Mouse (Mus musculus) embryonic stem cell, embryonic (primary cell): ENCODE measurements around the gene Atp2c2.

ENCODE experiments used
- CTCF ChIA-PET, 4 experiments: fragments of 300-600 bp in 2 of 4; fragments of 350-600 bp in 2 of 4; sonication (Branson Sonifier 250); formaldehyde crosslinking; loops; one replicate each; lab custom pipeline; 2022; ENCODE audit warnings: inconsistent platforms in 2 of 4; lab: Charles Lee
- POLR2A ChIA-PET, 4 experiments: fragments of 300-600 bp in 2 of 4; fragments of 350-600 bp in 2 of 4; sonication (Branson Sonifier 250); formaldehyde crosslinking; loops; one replicate each; lab custom pipeline; 2022; ENCODE audit warnings: antibody characterized with exemption in 4 of 4, inconsistent platforms in 1 of 4; lab: Charles Lee

Atp2c2 gene

GRCm38 (mm10) chr8:119755238-119756146, 55.7 kb downstream of the Atp2c2 start:
- ChIA-PET POLR2A (interaction anchor here in 2 of 4 experiments (0.5 to 1.5 kb wide), 10 partner anchors 10 to 203 kb away, joined by 3 to 5 read pairs (median 3); no protein-coding TSS in a partner anchor), CTCF (interaction anchor here (0.6 to 2.0 kb wide), 13 partner anchors 12 to 844 kb away, joined by 3 to 15 read pairs (median 4); partner anchors contain the start of gene Tldc1 (in 1 of the 4))

- POLR2A ChIA-PET: interaction anchor here in 2 of 4 experiments (0.5 to 1.5 kb wide), 7 partner anchors 13 to 100 kb away, joined by 3 to 5 read pairs (median 3); no protein-coding TSS in a partner anchor
Measured at GRCm38 (mm10) chr8:119756147-119756461, 56.3 kb downstream of the Atp2c2 start.

DNA sequence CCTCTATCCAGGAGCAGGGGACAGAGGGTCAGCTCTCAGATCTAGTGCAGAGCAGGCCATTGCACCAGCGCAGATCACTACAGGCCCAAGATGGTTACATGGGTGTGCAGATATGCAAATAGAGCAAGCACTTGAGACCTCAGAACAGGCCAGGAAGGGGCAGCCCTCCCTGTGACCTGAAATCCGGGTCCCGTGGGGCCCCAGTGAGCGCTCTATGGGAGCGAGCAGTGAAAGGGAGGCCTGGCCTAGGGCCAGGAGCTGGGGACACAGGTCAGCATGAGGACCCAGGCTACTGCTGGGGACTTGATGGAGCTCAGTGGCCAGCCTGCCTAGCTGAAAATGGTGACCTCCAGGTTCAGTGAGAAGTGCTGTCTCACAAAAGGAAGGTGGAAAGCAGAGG, 56.7 kb downstream of the Atp2c2 start:
- CTCF ChIA-PET: interaction anchor here (0.5 to 2.0 kb wide), 10 partner anchors 13 to 843 kb away, joined by 3 to 15 read pairs (median 4); partner anchors contain the start of gene Tldc1 (in 1 of the 4)
- POLR2A ChIA-PET: interaction anchor here in 2 of 4 experiments (1.1 to 1.3 kb wide), 4 partner anchors 13 to 82 kb away, joined by 3 to 4 read pairs (median 3); no protein-coding TSS in a partner anchor

More at GRCm38 (mm10) chr8:119756147-119756461, 56.3 kb downstream of the Atp2c2 start:
- CTCF ChIA-PET: interaction anchor here in 3 of 4 experiments (0.6 to 2.0 kb wide), 11 partner anchors 12 to 843 kb away, joined by 3 to 15 read pairs (median 4); no protein-coding TSS in a partner anchor

GRCm38 (mm10) chr8:119761692-119762091, 61.9 kb downstream of the Atp2c2 start:
- CTCF ChIA-PET: interaction anchor here in 3 of 4 experiments (0.6 to 1.7 kb wide), 5 partner anchors 18 to 557 kb away, joined by 3 to 6 read pairs (median 3); no protein-coding TSS in a partner anchor
- POLR2A ChIA-PET: interaction anchor here in 2 of 4 experiments (1.0 to 1.4 kb wide), 2 partner anchors 16 to 22 kb away, joined by 3 to 5 read pairs; partner anchors contain the start of gene Tldc1 (in 1 of the 2)

- ChIA-PET CTCF (interaction anchor here in 2 of 4 experiments (0.6 to 1.7 kb wide), 4 partner anchors 19 to 84 kb away, joined by 3 to 4 read pairs (median 3); no protein-coding TSS in a partner anchor), POLR2A (interaction anchor here in 1 of 4 experiments (1.0 kb wide), 1 partner anchor 23 kb away, joined by 3 read pairs; no protein-coding TSS in a partner anchor)
Measured at GRCm38 (mm10) chr8:119762226-119763220, 62.7 kb downstream of the Atp2c2 start.

DNA sequence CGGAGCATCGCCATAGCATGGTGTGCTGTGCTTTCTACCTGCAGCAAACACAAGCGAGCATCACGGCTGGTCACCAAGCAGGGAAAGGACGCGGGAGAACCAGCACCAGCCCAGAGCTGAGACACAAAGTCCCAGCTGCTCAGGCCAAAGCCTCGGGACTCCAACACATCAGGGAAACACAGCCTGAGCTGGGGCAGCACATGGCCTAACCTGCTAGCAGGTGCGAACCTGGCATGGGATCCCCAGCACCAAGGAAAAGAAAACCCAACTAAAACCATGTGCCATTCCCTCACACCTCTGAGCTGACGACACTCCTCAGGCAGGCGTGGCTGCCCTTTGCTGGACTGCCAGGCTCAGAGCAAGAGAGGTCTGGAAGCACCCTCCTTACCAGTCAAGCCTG, 65.5 kb downstream of the Atp2c2 start:
- ChIA-PET CTCF (interaction anchor here in 2 of 4 experiments (1.0 to 3.1 kb wide), 6 partner anchors 12 to 38 kb away, joined by 3 to 14 read pairs (median 4); partner anchors contain the start of gene Tldc1 (in 2 of the 2)), POLR2A (interaction anchor here in 3 of 4 experiments (0.6 to 1.0 kb wide), 3 partner anchors 8 to 43 kb away, joined by 3 to 4 read pairs (median 4); no protein-coding TSS in a partner anchor)

GRCm38 (mm10) chr8:119765761-119766444, 66.1 kb downstream of the Atp2c2 start:
- CTCF ChIA-PET: interaction anchor here in 2 of 4 experiments (1.0 to 3.1 kb wide), 6 partner anchors 11 to 37 kb away, joined by 3 to 14 read pairs (median 4); partner anchors contain the start of gene Tldc1 (in 2 of the 2)

DNA sequence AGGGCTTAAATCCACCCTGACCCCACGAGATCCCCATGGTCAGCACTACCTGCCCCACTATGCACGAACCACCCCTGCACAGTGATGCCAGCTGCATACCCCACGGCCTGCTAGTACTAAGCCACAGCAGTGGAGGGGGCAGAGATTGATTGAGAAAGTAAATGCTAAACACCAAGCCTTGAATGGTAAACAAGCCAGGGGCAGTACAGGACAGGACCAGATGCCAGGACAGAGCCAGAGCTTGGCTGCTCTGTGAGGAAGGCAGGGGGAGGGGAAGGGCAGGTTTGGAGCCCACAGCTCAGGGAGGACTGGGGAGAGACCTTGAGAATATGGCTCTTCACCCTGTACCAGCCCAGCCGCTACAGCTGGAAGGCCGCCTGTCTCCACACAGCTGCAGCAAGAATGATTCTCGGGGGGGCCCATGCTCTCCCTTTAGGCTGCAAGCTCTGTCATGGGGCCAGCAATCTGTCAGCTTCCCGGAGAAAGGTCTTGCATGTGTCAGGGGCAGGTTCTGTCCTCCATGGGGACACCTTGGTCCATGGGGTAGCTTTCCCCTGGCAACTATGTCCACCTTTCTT, 76.9 kb downstream of the Atp2c2 start:
- POLR2A ChIA-PET: interaction anchor here in 3 of 4 experiments (0.6 to 2.1 kb wide), 11 partner anchors 16 to 491 kb away, joined by 3 to 9 read pairs (median 3); partner anchors contain the start of gene Mbtps1 (in 1 of the 3)

More at GRCm38 (mm10) chr8:119765761-119766444, 66.1 kb downstream of the Atp2c2 start:
- POLR2A ChIA-PET: interaction anchor here in 2 of 4 experiments (0.6 to 1.0 kb wide), 3 partner anchors 10 to 201 kb away, joined by 3 to 4 read pairs (median 3); no protein-coding TSS in a partner anchor

GRCm38 (mm10) chr8:119777765-119778164, 78.0 kb downstream of the Atp2c2 start:
- ChIA-PET POLR2A (interaction anchor here in 3 of 4 experiments (0.8 to 2.4 kb wide), 39 partner anchors 9 to 439 kb away, joined by 3 to 15 read pairs (median 4); partner anchors contain the start of genes Gm20388 (in 2 of the 3), Mbtps1 (in 2 of the 3), Usp10 (in 2 of the 3) and 6430548M08Rik (in 1 of the 3)), CTCF (interaction anchor here (0.5 to 8.3 kb wide), 66 partner anchors 9 to 542 kb away, joined by 3 to 126 read pairs (median 5); partner anchors contain the start of genes 6430548M08Rik (in 1 of the 4), Atp2c2 (in 1 of the 4), Hsbp1 (in 1 of the 4) and Klhl36 (in 1 of the 4))

More for the DNA sequence above, 76.9 kb downstream of the Atp2c2 start:
- CTCF ChIA-PET: interaction anchor here (1.3 to 8.3 kb wide), 15 partner anchors 11 to 364 kb away, joined by 3 to 126 read pairs (median 9); no protein-coding TSS in a partner anchor

- ChIA-PET POLR2A (interaction anchor here in 3 of 4 experiments (0.6 to 2.4 kb wide), 42 partner anchors 10 to 755 kb away, joined by 3 to 15 read pairs (median 4); partner anchors contain the start of genes Cotl1 (in 2 of the 3), Gm20388 (in 2 of the 3), Mbtps1 (in 2 of the 3) and Usp10 (in 2 of the 3)), CTCF (interaction anchor here (0.5 to 8.3 kb wide), 71 partner anchors 10 to 542 kb away, joined by 3 to 126 read pairs (median 5); partner anchors contain the start of genes 6430548M08Rik (in 1 of the 4), Atp2c2 (in 1 of the 4), Hsbp1 (in 1 of the 4) and Klhl36 (in 1 of the 4))
Measured at GRCm38 (mm10) chr8:119778263-119778662, 78.5 kb downstream of the Atp2c2 start, which contains the start of gene Tldc1. Gene Tldc1 (minus strand): TSS chr8:119778416.

- ChIA-PET POLR2A (interaction anchor here (0.7 to 2.4 kb wide), 17 partner anchors 12 to 366 kb away, joined by 3 to 15 read pairs (median 4); partner anchors contain the start of gene Cotl1 (in 2 of the 4)), CTCF (interaction anchor here (0.6 to 8.3 kb wide), 105 partner anchors 8 to 502 kb away, joined by 3 to 126 read pairs (median 4); partner anchors contain the start of genes Klhl36 (in 3 of the 4), 6430548M08Rik (in 1 of the 4), Atp2c2 (in 1 of the 4) and Cotl1 (in 1 of the 4))
Measured at GRCm38 (mm10) chr8:119779013-119779737, 79.4 kb downstream of the Atp2c2 start.

DNA sequence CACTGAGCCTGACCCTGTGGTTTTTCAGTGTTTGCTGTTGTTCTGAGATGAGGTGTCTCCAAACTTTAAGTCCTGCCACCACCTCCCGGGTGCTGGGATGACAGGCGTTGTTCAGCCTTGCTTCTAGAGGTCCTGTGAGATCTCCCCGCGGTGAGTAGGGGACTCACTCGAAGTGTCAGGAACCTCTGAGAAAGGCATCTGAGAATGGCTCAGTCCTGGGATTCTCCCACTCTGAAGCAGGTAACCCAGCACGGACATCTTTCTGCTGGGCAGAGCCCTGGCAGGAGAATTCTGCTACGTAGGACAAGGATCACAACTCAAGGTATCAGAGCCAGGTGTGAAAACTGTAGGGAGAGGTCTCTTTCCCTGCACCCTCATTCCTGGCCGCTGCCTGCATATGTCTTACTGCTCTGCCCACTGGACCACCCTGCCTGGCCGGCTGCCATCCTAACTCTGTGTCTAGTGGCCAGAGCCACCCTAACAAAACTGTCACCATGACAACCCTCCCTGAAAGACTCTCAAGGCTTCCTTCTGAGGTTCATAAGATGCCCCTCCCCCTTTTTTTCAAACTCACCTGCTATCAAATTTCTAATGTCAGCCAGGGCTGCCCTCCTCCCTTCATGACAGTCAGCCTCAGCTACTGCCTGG, 80.7 kb downstream of the Atp2c2 start:
- ChIA-PET CTCF (interaction anchor here (0.5 to 8.3 kb wide), 51 partner anchors 8 to 469 kb away, joined by 3 to 126 read pairs (median 4); partner anchors contain the start of gene Klhl36 (in 1 of the 4)), POLR2A (interaction anchor here in 3 of 4 experiments (0.5 to 2.4 kb wide), 6 partner anchors 10 to 92 kb away, joined by 3 to 9 read pairs (median 6); no protein-coding TSS in a partner anchor)

DNA sequence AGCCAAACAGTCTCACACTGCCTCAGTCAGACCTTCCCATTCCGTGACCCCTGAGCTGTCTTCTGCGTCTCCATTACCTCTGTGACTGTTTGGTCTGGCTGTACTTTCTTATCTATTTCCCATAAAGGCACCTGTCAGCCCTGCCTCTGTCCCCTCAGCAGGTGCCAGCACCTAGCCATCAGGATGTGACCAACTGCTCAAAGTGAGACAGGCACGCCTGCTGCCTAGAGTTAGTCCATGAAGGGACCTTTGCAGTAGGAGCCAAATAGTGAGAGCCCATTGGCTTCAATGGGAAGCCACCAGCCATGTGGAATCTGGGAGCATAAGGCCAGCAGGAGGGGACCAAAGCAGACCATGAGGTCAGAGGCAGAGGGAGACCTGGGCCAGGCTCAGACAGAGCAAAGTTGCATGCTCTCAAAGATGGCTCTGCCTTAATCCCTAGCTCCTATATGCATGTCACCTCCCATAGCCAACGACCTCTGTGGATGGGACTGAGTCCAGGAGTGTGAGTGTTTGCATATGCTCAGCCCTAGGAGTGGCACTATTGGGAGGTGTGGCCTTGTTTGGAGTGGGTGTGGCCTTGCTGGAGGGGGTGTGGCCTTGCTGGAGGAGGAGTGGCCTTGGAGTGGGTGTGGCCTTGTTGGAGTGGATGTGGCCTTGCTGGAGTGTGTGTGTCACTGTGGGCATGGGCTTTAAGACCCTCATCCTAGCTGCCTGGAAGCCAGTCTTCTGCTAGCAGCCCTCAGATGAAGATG, 81.5 kb downstream of the Atp2c2 start:
- ChIA-PET CTCF (interaction anchor here (0.5 to 8.3 kb wide), 28 partner anchors 10 to 421 kb away, joined by 3 to 126 read pairs (median 4); partner anchors contain the start of genes Cotl1 (in 1 of the 4), Klhl36 (in 1 of the 4) and Taf1c (in 1 of the 4)), POLR2A (interaction anchor here in 2 of 4 experiments (0.5 to 0.9 kb wide), 4 partner anchors 10 to 129 kb away, joined by 3 to 6 read pairs (median 3); partner anchors contain the start of genes Gm20388 (in 1 of the 2) and Usp10 (in 1 of the 2))
